Mouse (Mus musculus): ENCODE measurements around the gene Ppp3ca. TPM values are rescaled to one million over a fixed set of nuclear protein-coding genes. Genes with fewer than 3 reads are reported as not detected.

The Ppp3ca gene
- polyA plus RNA-seq, 1 experiment: 29.4 TPM

- Histone ChIP-seq H3K9ac (ENCODE audit: low read depth, poor library complexity, severe bottlenecking) (no peak overlapping the region), H3K36me3 (ENCODE audit: control insufficient read depth, insufficient read depth, low read length, poor library complexity, severe bottlenecking) (no peaks in the 10 kb centered on the region), H3K9me3 (replicated peaks; ENCODE audit: control insufficient read depth, insufficient read depth, low read length, poor library complexity, severe bottlenecking) (0 out of 2 replicates have a peak, but pooled peaks cover 4% of the 10 kb centered on the region), H3K27me3 (ENCODE audit: control insufficient read depth, insufficient read depth, low read length, poor library complexity, severe bottlenecking) (no peaks in the 10 kb centered on the region), H3K4me3 (ENCODE audit: low read depth, low read length) (no peak overlapping the region), H3K4me1 (ENCODE audit: control insufficient read depth, insufficient read depth, low read length) (no peaks in the 10 kb centered on the region), H3K27ac (ENCODE audit: insufficient read depth, low read length) (no peak overlapping the region)
- TF ChIP-seq CTCF (IDR thresholded peaks at IDR 0.05; ENCODE audit: low read depth, low read length): no peak
- no peak for TF ChIP-seq POLR2A (IDR thresholded peaks at IDR 0.05; ENCODE audit: insufficient read depth, low read length)
- no peak for TF ChIP-seq EP300 (IDR thresholded peaks at IDR 0.05; ENCODE audit: insufficient read depth, low read depth, low read length)
These were observed 52.0 kb downstream of the Ppp3ca start for GRCm38 (mm10) chr3:136721804-136722427.

- Histone ChIP-seq H3K36me3 (ENCODE audit: control insufficient read depth, insufficient read depth, low read length, poor library complexity, severe bottlenecking) (no peaks in the 10 kb centered on the region), H3K9me3 (replicated peaks; ENCODE audit: control insufficient read depth, insufficient read depth, low read length, poor library complexity, severe bottlenecking) (0 out of 2 replicates have a peak, but pooled peaks cover 4% of the 10 kb centered on the region), H3K4me1 (ENCODE audit: control insufficient read depth, insufficient read depth, low read length) (no peaks in the 10 kb centered on the region), H3K27me3 (ENCODE audit: control insufficient read depth, insufficient read depth, low read length, poor library complexity, severe bottlenecking) (no peaks in the 10 kb centered on the region), H3K9ac (ENCODE audit: low read depth, poor library complexity, severe bottlenecking) (no peak overlapping the region), H3K27ac (ENCODE audit: insufficient read depth, low read length) (no peak overlapping the region), H3K4me3 (ENCODE audit: low read depth, low read length) (no peak overlapping the region)
- TF ChIP-seq EP300 (IDR thresholded peaks at IDR 0.05; ENCODE audit: insufficient read depth, low read depth, low read length): no peak
- no peak for TF ChIP-seq CTCF (IDR thresholded peaks at IDR 0.05; ENCODE audit: low read depth, low read length)
- no peak for TF ChIP-seq POLR2A (IDR thresholded peaks at IDR 0.05; ENCODE audit: insufficient read depth, low read length)
These were observed 52.6 kb downstream of the Ppp3ca start for GRCm38 (mm10) chr3:136722493-136722892.

- TF ChIP-seq POLR2A (IDR thresholded peaks at IDR 0.05; ENCODE audit: insufficient read depth, low read length) (no peak), CTCF (IDR thresholded peaks at IDR 0.05; ENCODE audit: low read depth, low read length) (no peak), EP300 (IDR thresholded peaks at IDR 0.05; ENCODE audit: insufficient read depth, low read depth, low read length) (no peak)
- H3K9ac ChIP-seq (ENCODE audit: low read depth, poor library complexity, severe bottlenecking): no peak overlapping the region
- no peak overlapping the region for H3K27ac ChIP-seq (ENCODE audit: insufficient read depth, low read length)
- H3K4me1 ChIP-seq (ENCODE audit: control insufficient read depth, insufficient read depth, low read length): no peaks in the 10 kb centered on the region
- no peaks in the 10 kb centered on the region for H3K27me3 ChIP-seq (ENCODE audit: control insufficient read depth, insufficient read depth, low read length, poor library complexity, severe bottlenecking)
- no peak overlapping the region for H3K4me3 ChIP-seq (ENCODE audit: low read depth, low read length)
- H3K36me3 ChIP-seq (ENCODE audit: control insufficient read depth, insufficient read depth, low read length, poor library complexity, severe bottlenecking): no peaks in the 10 kb centered on the region
- H3K9me3 ChIP-seq (replicated peaks; ENCODE audit: control insufficient read depth, insufficient read depth, low read length, poor library complexity, severe bottlenecking): 0 out of 2 replicates have a peak, but pooled peaks cover 4% of the 10 kb centered on the region
These were observed 55.6 kb downstream of the Ppp3ca start for GRCm38 (mm10) chr3:136725311-136726156.

GRCm38 (mm10) chr3:136727877-136728276 lies 58.0 kb downstream of the Ppp3ca start:
- Histone ChIP-seq H3K36me3 (ENCODE audit: control insufficient read depth, insufficient read depth, low read length, poor library complexity, severe bottlenecking) (no peaks in the 10 kb centered on the region), H3K27me3 (ENCODE audit: control insufficient read depth, insufficient read depth, low read length, poor library complexity, severe bottlenecking) (no peaks in the 10 kb centered on the region), H3K27ac (ENCODE audit: insufficient read depth, low read length) (no peak overlapping the region), H3K4me1 (ENCODE audit: control insufficient read depth, insufficient read depth, low read length) (no peaks in the 10 kb centered on the region), H3K9ac (ENCODE audit: low read depth, poor library complexity, severe bottlenecking) (no peak overlapping the region), H3K9me3 (replicated peaks; ENCODE audit: control insufficient read depth, insufficient read depth, low read length, poor library complexity, severe bottlenecking) (0 out of 2 replicates have a peak, but pooled peaks cover 4% of the 10 kb centered on the region), H3K4me3 (ENCODE audit: low read depth, low read length) (no peak overlapping the region)
- no peak for TF ChIP-seq POLR2A (IDR thresholded peaks at IDR 0.05; ENCODE audit: insufficient read depth, low read length)
- no peak for TF ChIP-seq CTCF (IDR thresholded peaks at IDR 0.05; ENCODE audit: low read depth, low read length)
- no peak for TF ChIP-seq EP300 (IDR thresholded peaks at IDR 0.05; ENCODE audit: insufficient read depth, low read depth, low read length)

GRCm38 (mm10) chr3:136729978-136730377 lies 60.1 kb downstream of the Ppp3ca start:
- 0 out of 2 replicates have a peak, but pooled peaks cover 4% of the 10 kb centered on the region for H3K9me3 ChIP-seq (replicated peaks; ENCODE audit: control insufficient read depth, insufficient read depth, low read length, poor library complexity, severe bottlenecking)
- no peaks in the 10 kb centered on the region for H3K4me1 ChIP-seq (ENCODE audit: control insufficient read depth, insufficient read depth, low read length)
- TF ChIP-seq CTCF (IDR thresholded peaks at IDR 0.05; ENCODE audit: low read depth, low read length): no peak
- H3K27me3 ChIP-seq (ENCODE audit: control insufficient read depth, insufficient read depth, low read length, poor library complexity, severe bottlenecking): no peaks in the 10 kb centered on the region
- no peak overlapping the region for H3K4me3 ChIP-seq (ENCODE audit: low read depth, low read length)
- no peak overlapping the region for H3K9ac ChIP-seq (ENCODE audit: low read depth, poor library complexity, severe bottlenecking)
- no peak overlapping the region for H3K27ac ChIP-seq (ENCODE audit: insufficient read depth, low read length)
- no peaks in the 10 kb centered on the region for H3K36me3 ChIP-seq (ENCODE audit: control insufficient read depth, insufficient read depth, low read length, poor library complexity, severe bottlenecking)

- no peak overlapping the region for H3K4me3 ChIP-seq (ENCODE audit: low read depth, low read length)
- H3K9ac ChIP-seq (ENCODE audit: low read depth, poor library complexity, severe bottlenecking): no peak overlapping the region
- H3K36me3 ChIP-seq (ENCODE audit: control insufficient read depth, insufficient read depth, low read length, poor library complexity, severe bottlenecking): no peaks in the 10 kb centered on the region
These were observed 61.7 kb downstream of the Ppp3ca start for GRCm38 (mm10) chr3:136731579-136731978.

More at GRCm38 (mm10) chr3:136731579-136731978, 61.7 kb downstream of the Ppp3ca start:
- no peaks in the 10 kb centered on the region for H3K9me3 ChIP-seq (replicated peaks; ENCODE audit: control insufficient read depth, insufficient read depth, low read length, poor library complexity, severe bottlenecking)
- H3K4me1 ChIP-seq (ENCODE audit: control insufficient read depth, insufficient read depth, low read length): no peaks in the 10 kb centered on the region
- no peaks in the 10 kb centered on the region for H3K27me3 ChIP-seq (ENCODE audit: control insufficient read depth, insufficient read depth, low read length, poor library complexity, severe bottlenecking)
- no peak overlapping the region for H3K27ac ChIP-seq (ENCODE audit: insufficient read depth, low read length)
- TF ChIP-seq EP300 (IDR thresholded peaks at IDR 0.05; ENCODE audit: insufficient read depth, low read depth, low read length): no peak

All from ES-Bruce4 (cell line).